Mouse (Mus musculus) heart, adult 18-20 months (tissue): Measurements from ENCODE around the gene Pdzd8. TPM values are rescaled to one million over a fixed set of nuclear protein-coding genes. Genes with fewer than 3 reads are reported as not detected.

Source experiments
- DNase-seq, 2 experiments: peaks; one replicate each; pipeline ENCODE4 v3.0.0; 2021 to 2022; ENCODE audit warnings: mixed read lengths in 1 of 2
- total RNA-seq, 2 experiments: library from RNA; stranded (reverse); gene quantifications; 2 replicates each; pipeline ENCODE4 v1.2.3; 2021

Gene Pdzd8
- total RNA-seq, 2 experiments from 2014 or later: 22.5 to 23.9 TPM

- no peak for DNase-seq
Observed at GRCm38 (mm10) chr19:59276354-59276753, 69.2 kb downstream of the Pdzd8 start.

- DNase-seq: no peak
Observed at GRCm38 (mm10) chr19:59273190-59273589, 72.4 kb downstream of the Pdzd8 start.

- DNase-seq: no peak
Observed at GRCm38 (mm10) chr19:59267417-59267963, 78.1 kb downstream of the Pdzd8 start.

- DNase-seq: no peak
Observed at GRCm38 (mm10) chr19:59265907-59266306, 79.7 kb downstream of the Pdzd8 start.

GRCm38 (mm10) chr19:59264838-59265532 lies 80.6 kb downstream of the Pdzd8 start:
- no peak for DNase-seq

GRCm38 (mm10) chr19:59263171-59263570 lies 82.4 kb downstream of the Pdzd8 start:
- no peak for DNase-seq

GRCm38 (mm10) chr19:59261604-59262003 lies 84.0 kb downstream of the Pdzd8 start:
- DNase-seq: no peak

GRCm38 (mm10) chr19:59260718-59261442 lies 84.7 kb downstream of the Pdzd8 start, which contains the start of gene Slc18a2:
Slc18a2 (plus strand) TSS chr19:59260896.
- DNase-seq: no peak

- no peak for DNase-seq
Observed at GRCm38 (mm10) chr19:59259633-59260032, 85.9 kb downstream of the Pdzd8 start.

- DNase-seq: no peak
Observed at GRCm38 (mm10) chr19:59252651-59253050, 92.9 kb downstream of the Pdzd8 start.

GRCm38 (mm10) chr19:59248553-59249286 lies 96.9 kb downstream of the Pdzd8 start:
- no peak for DNase-seq

- no peak for DNase-seq
Observed at GRCm38 (mm10) chr19:59248144-59248543, 97.4 kb downstream of the Pdzd8 start.

Other genes with a start within 250 kb of the Pdzd8 start
- gene Vax1, start 175.7 kb downstream of the Pdzd8 start, total RNA-seq: not detected
- gene Kcnk18, start 126.6 kb downstream of the Pdzd8 start, total RNA-seq: not detected
- under 1 TPM; 0.55 to 0.82 TPM for gene Slc18a2, start 84.9 kb downstream of the Pdzd8 start, total RNA-seq
- gene Rps12-ps3, start 23.5 kb downstream of the Pdzd8 start, total RNA-seq: 100 to 1,000 TPM; 287 to 324 TPM
- gene Emx2, start 112.6 kb upstream of the Pdzd8 start, total RNA-seq: under 1 TPM in 1 of 2 experiments, not detected in 1; 0.10 TPM